Mouse (Mus musculus): ENCODE results near the gene Lpin2.

DNA sequence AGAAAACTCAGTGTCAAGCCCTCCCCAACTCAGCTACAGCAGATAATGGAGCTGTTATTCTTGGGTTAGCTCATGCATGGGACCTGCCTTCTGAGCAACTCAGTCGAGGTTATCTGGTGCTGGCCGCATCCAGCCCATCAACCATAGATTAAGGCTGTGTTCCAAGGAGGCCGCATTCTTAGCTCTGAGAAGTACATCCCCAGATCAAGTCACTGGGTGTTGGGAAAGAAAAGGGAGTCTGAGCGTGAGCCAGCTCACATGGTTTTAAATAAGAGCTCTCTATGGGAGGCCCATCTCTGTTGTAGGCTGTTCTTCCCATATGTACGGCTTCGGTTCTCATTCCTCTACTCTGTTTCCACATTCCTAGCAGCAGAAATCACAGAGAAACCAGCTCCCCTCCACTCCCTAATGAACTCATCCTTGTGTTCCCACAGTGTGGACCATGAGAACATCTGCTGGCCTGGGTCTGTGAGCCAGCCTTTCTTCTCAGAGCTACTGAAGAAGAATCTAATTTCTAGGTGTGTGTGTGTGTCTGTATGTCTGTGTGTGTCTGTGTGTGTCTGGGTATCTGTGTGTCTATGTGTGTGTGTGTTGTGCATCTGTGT is 107.3 kb downstream of the Lpin2 start:
- TF ChIP-seq CTCF (IDR thresholded peaks at IDR 0.05; ENCODE audit: insufficient read depth, low read length) (no peak), POLR2A (IDR thresholded peaks at IDR 0.05; ENCODE audit: borderline replicate concordance, extremely low read depth, low read depth, low read length) (no peak)

Measured in lung, adult 2 months (tissue).